Mouse (Mus musculus) heart, postnatal 25 days (tissue): ENCODE results near the gene Srsf6. TPM values are rescaled to one million over a fixed set of nuclear protein-coding genes. Genes with fewer than 3 reads are reported as not detected.

Experiments used
- DNase-seq: peaks from one replicate; pipeline ENCODE4 v3.0.0; 2022; ENCODE audit warnings: low spot score
- intact Hi-C: fragments of 180-260 bp; cut with DNase I; formaldehyde crosslinking; loops from one replicate; pipeline ENCODE4 v1.15.1; 2025
- total RNA-seq, 2 experiments: library from RNA; stranded (reverse); gene quantifications; 2 replicates each; pipeline ENCODE4 v1.2.3; 2021

Gene Srsf6
- total RNA-seq, 2 experiments from 2014 or later = 63.7 to 70.7 TPM

DNA sequence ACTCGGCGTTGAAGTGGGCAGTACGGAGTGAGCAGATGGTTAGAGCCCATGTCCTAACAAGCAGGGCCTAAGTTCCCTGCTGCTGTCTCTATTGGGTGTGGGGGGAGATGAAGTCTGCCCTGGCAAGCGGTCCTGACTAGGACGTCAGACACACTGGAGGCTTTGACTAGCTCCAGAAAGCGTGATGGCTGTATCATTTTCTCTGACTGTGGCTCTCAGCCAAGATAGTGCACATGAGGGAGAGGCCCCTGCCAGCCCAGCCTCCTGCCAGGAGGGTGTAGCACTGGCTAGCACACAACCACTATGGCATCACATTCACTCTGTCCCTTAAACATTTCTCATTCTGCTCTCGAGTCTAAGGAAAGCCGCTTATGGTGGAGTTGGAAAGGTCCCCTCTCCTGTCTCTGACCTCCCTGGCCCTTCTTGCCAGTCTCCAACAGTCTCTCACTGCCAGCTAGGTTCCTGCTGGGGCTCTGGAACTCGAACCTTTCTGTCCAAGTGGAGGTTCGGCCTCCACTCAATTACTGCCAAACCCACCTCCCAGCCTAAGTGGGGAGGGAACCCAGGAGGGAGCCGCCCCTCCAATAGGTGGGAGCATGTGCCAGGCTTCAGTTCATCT is 43.9 kb downstream of the Srsf6 start:
- no peak for DNase-seq
- intact Hi-C loops = no loop called here

DNA sequence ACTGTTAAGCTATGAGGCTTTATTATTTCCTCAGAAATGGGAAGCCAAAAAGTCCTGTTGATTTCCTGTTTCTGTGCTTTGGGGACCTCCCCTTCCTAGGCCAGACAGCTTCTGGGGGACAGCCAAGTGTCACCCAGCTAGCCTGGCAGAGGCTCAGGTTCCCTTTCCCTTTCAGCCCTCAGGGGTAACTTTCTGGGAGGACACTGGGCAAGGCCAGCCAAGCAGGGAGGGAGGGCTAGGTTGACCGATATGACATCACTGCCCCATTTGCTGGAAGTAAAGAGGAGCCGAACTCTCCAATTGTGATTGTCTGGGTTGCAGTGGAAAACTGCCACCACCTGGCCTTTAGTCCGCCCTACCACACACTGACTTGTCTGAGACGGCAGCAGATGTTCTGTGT is 44.7 kb downstream of the Srsf6 start:
- intact Hi-C loops = no loop called here
- DNase-seq = peak; percentile 52

DNA sequence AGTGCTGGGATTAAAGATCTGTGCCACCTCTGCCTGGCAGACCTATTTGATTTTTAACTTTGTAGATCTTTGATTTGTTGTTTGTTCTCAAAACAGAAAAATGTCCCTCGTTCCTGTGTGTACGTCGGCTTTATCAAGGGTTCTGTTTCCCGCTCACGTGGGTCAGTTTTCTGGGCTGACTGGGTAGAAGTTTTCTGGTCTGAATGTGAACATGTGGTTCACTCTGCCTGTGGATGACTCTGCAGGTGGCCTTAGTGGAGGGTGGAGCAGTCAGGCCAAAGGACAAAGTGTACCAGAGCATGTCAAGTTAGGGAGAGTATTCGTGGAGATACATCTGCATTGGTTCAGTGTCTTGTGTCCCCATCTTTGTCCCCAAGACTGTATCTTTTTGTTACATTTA is 53.1 kb downstream of the Srsf6 start:
- intact Hi-C loops = no loop called here
- no peak for DNase-seq

DNA sequence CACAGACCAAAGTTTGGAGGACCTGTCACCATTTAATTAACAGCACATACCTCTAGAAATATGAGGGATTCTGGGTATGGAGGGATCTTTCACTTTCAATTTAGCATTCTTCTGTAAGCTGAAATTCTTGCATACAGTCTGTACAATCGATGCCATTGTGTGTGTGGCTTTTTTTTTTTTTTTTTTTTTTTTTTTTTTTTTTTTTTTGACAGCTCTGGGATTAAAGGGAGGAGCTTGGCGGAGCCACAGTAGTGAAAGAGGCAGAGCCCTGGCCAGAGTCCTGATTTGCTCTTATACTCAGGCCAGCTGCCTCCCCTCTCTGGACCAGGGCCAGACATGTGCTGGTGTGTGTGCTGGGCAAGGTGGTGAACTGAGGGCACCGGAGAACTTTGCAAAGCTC is 54.6 kb downstream of the Srsf6 start:
- intact Hi-C loops = no loop called here

More for the DNA sequence above, 54.6 kb downstream of the Srsf6 start:
- DNase-seq = no peak

Other genes with a start within 250 kb of the Srsf6 start
- gene L3mbtl1, start 11.9 kb downstream of the Srsf6 start, total RNA-seq = not detected
- gene Sgk2, start 55.8 kb downstream of the Srsf6 start, total RNA-seq = not detected
- gene Ift52, start 85.8 kb downstream of the Srsf6 start, total RNA-seq = 10 to 100 TPM; 16.7 to 17.7 TPM
- under 1 TPM; 0.62 to 0.89 TPM for gene Mybl2, start 123.2 kb downstream of the Srsf6 start, total RNA-seq
- gene Gtsf1l, start 156.3 kb downstream of the Srsf6 start, total RNA-seq = not detected